Mouse (Mus musculus) kidney, postnatal 36 days (tissue): ENCODE results near the gene Hist1h2bg.
A peak's percentile ranks its signal among the peaks of the same experiment; 100 is the strongest.
"Not testable (repeated sequence)": the region's sequence is repeated elsewhere in the genome, so short reads cannot be mapped to it uniquely, and the experiment has no call there.

Experiments used
- DNase-seq, 2 experiments: peaks; one replicate each; pipeline ENCODE4 v3.0.0; 2021 to 2022; ENCODE audit warnings: mixed read lengths in 2 of 2

Hist1h2bg gene

DNA sequence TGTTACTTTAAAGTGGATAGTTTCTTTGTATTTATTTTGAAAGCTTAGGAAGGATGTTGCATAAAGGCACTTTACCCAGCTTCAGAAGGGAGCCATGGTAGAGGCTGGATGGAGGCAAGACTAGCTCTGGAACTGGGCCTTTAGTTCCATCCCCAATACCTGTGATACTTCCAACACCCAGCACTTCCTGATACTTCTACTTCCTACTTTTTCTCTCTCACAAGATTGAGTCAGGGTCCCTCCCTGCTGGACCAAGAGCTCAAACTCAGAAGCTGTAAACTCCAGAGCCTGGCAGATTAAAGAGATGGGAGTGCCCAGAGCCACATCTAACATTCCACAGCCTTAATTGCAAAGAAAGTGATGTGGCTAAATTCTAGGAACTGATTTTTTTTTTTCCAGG, 13.1 kb downstream of the Hist1h2bg start:
- DNase-seq: no peak

- DNase-seq: peak; percentile 65 to 80
Observed at GRCm38 (mm10) chr13:23585029-23585441, 13.8 kb downstream of the Hist1h2bg start.

GRCm38 (mm10) chr13:23585442-23586098, 14.4 kb downstream of the Hist1h2bg start:
- peak; percentile 56 to 79 for DNase-seq

DNA sequence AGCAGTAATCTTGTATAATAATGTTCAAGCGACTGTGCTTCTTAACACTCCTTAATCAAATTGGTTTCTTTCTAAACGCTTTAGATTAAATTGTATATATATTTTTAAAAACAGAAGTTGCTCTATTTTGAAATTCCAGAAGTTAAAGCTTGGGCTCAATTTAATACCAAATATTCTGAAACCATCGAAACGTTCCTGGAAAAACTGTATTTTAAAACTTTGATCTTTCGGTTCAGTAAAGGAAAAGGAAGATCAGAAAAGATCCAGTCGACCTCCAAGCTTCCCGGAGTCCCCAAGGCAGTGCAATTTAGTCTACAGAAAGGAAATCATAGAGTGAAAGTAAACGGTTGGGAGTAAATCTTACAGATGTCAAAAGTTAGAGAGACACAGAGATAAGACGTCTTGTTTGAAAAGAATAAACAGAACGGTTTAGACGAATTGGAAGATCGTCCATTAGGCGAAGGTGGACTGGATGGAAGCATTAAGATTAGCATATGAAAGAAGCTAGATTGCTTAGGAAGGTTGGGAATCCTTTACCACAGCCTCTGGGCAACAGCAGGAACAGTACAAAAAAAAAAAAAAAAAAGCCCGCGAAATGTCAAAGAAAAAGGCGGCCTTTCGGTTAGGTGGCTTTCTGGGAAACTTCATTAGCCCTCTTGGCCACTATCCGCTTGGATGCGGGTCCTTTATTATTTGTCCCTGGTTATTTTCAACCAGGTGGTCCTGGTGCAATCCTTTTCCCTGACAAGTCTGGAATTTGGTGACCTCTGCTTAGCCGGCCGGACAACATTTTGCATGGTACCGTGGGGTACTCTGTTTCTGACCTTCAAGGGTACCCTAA, 15.1 kb downstream of the Hist1h2bg start:
- no peak for DNase-seq

DNA sequence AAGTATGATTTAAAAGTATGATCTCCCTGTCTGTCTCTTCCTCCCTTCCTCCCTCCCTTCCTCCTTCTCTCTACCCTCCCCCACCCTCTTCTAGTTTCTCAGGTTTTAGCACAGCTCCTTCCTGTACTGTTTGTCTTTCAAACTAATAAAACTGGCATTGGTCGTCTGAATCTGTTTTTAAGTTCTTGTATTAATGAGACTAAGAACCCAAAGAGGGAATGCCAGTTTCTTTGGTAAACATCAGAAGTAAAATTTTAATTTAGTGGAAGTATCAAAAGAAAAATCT, 15.7 kb downstream of the Hist1h2bg start:
- no peak for DNase-seq

DNA sequence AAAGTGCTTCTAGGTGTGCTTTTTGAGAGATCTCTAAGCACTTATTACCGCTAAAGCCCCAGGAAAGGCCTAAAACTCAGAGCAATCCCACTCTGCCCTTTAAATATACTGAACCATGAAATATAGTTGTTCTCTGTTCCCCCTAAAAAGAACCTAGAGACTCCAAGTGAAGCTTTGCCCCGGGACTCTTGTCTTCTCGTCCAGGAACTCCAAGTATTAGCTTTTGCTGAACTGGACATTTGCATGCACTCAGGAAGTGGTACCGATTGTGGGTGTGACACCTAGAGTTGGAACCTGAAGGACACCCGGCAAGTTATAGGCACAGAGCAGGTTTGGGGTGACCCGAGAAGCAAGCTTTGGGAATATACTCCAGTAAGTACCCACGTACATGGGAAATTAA, 20.0 kb downstream of the Hist1h2bg start:
- DNase-seq: no peak

- DNase-seq: not testable (repeated sequence)
Observed at GRCm38 (mm10) chr13:23591886-23592285, 20.7 kb downstream of the Hist1h2bg start.

GRCm38 (mm10) chr13:23592614-23593013, 21.4 kb downstream of the Hist1h2bg start:
- DNase-seq: no peak

- DNase-seq: peak; percentile 36 to 38
Observed at GRCm38 (mm10) chr13:23593051-23593770, 22.0 kb downstream of the Hist1h2bg start.

GRCm38 (mm10) chr13:23595185-23595584, 24.0 kb downstream of the Hist1h2bg start:
- DNase-seq: no peak

GRCm38 (mm10) chr13:23595622-23596372, 24.6 kb downstream of the Hist1h2bg start:
- DNase-seq: no peak

GRCm38 (mm10) chr13:23597957-23598356, 26.8 kb downstream of the Hist1h2bg start:
- peak; percentile 62 to 92 for DNase-seq

DNA sequence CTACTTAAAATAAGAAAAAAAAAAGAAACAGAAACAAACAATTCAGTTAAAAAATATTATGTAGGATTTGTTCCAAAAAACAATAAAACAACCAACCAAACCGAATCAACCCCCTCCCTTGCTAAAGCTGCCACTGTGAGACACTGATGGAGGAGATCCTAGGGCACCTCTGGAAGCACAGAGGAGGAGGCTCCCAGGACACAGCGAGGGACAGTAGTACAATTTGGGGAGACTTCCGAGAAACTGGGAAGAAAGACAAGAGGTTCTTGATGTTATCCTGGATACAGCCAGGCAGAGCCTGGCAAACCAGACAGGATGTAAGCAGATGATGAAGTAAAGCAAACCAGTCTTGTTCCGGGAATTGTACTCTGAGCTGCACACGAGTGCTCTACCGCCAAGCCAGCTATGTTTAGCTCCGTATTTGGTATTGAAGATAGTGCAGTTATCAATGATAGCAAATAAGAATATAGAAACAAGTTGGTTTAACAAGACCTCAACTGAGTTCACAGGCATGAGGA, 32.0 kb downstream of the Hist1h2bg start:
- DNase-seq: no peak

DNA sequence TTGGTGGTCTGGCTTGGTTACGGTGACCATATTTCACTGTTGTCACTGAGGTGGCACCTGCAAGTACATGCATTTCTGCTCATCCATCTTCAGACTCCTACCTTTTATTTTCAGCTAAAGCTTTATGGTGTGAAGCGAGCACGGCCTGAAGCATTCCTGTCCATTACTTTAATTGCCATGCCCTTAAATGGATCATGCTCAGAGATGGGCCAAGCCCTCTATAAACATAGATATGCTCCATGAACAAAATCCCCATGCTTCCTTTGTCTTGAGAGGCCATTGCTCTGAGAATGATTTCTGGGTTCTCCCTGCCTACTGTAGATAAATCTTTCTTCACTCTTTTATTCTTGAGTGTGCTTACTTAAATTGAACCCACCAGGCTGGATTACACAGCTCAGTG, 33.3 kb downstream of the Hist1h2bg start:
- DNase-seq: no peak

DNA sequence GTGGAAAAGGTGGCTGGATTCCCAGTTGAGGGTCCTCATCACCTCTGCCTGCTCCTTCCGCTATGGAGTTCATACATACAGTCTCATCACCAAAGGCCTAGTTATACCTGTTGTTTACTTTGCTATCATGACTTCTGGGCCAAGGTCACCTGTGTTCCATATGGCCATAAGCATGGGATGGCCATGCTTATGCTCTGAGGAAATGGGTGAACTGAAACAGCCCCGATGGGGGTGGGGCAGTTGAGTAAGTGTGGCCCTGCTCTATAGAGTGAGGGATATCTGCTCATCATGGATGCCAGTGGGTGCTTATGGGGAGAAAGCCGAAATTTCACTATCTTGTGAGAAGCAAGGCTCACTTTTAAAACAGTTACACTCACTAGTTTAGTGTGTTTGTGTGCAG, 33.9 kb downstream of the Hist1h2bg start:
- DNase-seq: no peak

- DNase-seq: no peak
Observed at GRCm38 (mm10) chr13:23609209-23609608, 38.0 kb downstream of the Hist1h2bg start.

GRCm38 (mm10) chr13:23609844-23610243, 38.6 kb downstream of the Hist1h2bg start:
- no peak for DNase-seq

DNA sequence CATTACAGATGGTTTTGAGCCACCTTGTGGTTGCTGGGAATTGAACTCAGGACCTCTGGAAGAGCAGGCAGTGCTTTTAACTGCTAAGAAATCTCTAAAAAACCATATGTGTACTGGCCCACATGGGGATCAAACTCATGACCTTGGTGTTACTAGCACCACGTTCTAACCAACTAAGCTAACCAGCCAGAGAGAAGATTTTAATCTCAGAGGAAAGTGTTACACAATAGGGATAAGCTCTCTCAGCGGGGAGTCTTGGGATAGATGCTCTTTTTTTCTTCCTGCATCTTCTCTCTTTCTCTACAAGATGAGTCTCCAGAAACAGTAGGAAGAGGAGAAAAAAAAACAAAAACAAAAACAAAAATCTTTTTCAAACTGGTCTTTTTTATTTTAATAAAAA, 39.2 kb downstream of the Hist1h2bg start:
- no peak for DNase-seq

GRCm38 (mm10) chr13:23611638-23612037, 40.4 kb downstream of the Hist1h2bg start:
- no peak for DNase-seq

GRCm38 (mm10) chr13:23620056-23620732, 49.0 kb downstream of the Hist1h2bg start:
- DNase-seq: no peak

- peak; percentile 73 to 88 for DNase-seq
Observed at GRCm38 (mm10) chr13:23620733-23621531, 49.7 kb downstream of the Hist1h2bg start, which contains the start of gene Hist1h2be. Gene Hist1h2be (minus strand): TSS chr13:23621124.
